In genomic region chr13:30750461-30751303, GRCm38 (mm10) we compare ENCODE assay signal across 8 mouse cellular contexts. TPM values are rescaled to one million over a fixed set of nuclear protein-coding genes. Genes with fewer than 3 reads are reported as not detected.
DNase-seq lines count a peak whose midpoint lies in the region; ATAC-seq and TF ChIP-seq lines count a peak whose summit lies in the region.

No protein-coding gene starts in this region.

- no peak overlapping the region for H3K27ac ChIP-seq in heart, embryonic 13.5 days (replicated peaks)
- H3K27ac ChIP-seq in embryonic facial prominence, embryonic 14.5 days (replicated peaks; ENCODE audit: low read depth, low read length): no peak overlapping the region
- no peak overlapping the region for H3K27ac ChIP-seq in intestine, postnatal 0 days (ENCODE audit: low read depth, low read length)
- H3K27ac ChIP-seq in neural tube, embryonic 13.5 days (replicated peaks): no peak overlapping the region

- H3K9ac ChIP-seq in heart, embryonic 13.5 days: no peak overlapping the region; the same call in 1 of the 2 replicates
- peak overlapping the region; percentile 34; the same call in 1 of the 2 replicates for H3K9ac ChIP-seq in embryonic facial prominence, embryonic 14.5 days (ENCODE audit: low read depth, low read length)
- H3K9ac ChIP-seq in intestine, postnatal 0 days (ENCODE audit: low read depth, low read length): no peak overlapping the region
- peak overlapping the region; percentile 38; the same call in 1 of the 2 replicates for H3K9ac ChIP-seq in neural tube, embryonic 13.5 days

- intact Hi-C loops in heart, postnatal 14 days (cut with DNase I): no loop called here

- TF ChIP-seq CTCF in intestine, postnatal 0 days (IDR thresholded peaks at IDR 0.05; ENCODE audit: low read depth): no peak

- H3K9me3 ChIP-seq in heart, embryonic 13.5 days: no peaks in the 10 kb centered on the region
- no peaks in the 10 kb centered on the region for H3K9me3 ChIP-seq in embryonic facial prominence, embryonic 14.5 days (ENCODE audit: control insufficient read depth, low read length)
- no peaks in the 10 kb centered on the region for H3K9me3 ChIP-seq in intestine, postnatal 0 days (ENCODE audit: control insufficient read depth)
- no peaks in the 10 kb centered on the region for H3K9me3 ChIP-seq in neural tube, embryonic 13.5 days

- 3% methylated on average over 33 of the region's 33 CpGs for WGBS in heart, embryonic 13.5 days
- WGBS in embryonic facial prominence, embryonic 14.5 days: 3% methylated on average over 33 of the region's 33 CpGs
- WGBS in intestine, postnatal 0 days: 5% methylated on average over 33 of the region's 33 CpGs
- WGBS in neural tube, embryonic 13.5 days: 3% methylated on average over 33 of the region's 33 CpGs

- H3K4me1 ChIP-seq in heart, embryonic 13.5 days: peaks cover 23% of the 10 kb centered on the region
- 0 out of 2 replicates have a peak, but pooled peaks cover 12% of the 10 kb centered on the region for H3K4me1 ChIP-seq in embryonic facial prominence, embryonic 14.5 days (ENCODE audit: control insufficient read depth, insufficient read depth, low read length)
- H3K4me1 ChIP-seq in intestine, postnatal 0 days (replicated peaks; ENCODE audit: control insufficient read depth, insufficient read depth, low read length): 0 out of 2 replicates have a peak, but pooled peaks cover 3% of the 10 kb centered on the region
- peaks cover 28% of the 10 kb centered on the region for H3K4me1 ChIP-seq in neural tube, embryonic 13.5 days (replicated peaks)

- H3K4me3 ChIP-seq in heart, embryonic 13.5 days: peak overlapping the region; percentile 55
- H3K4me3 ChIP-seq in embryonic facial prominence, embryonic 14.5 days (ENCODE audit: low read depth, low read length): peak overlapping the region; percentile 37
- peak overlapping the region; percentile 29 for H3K4me3 ChIP-seq in intestine, postnatal 0 days (ENCODE audit: low read depth, low read length)
- peak overlapping the region; percentile 36 for H3K4me3 ChIP-seq in neural tube, embryonic 13.5 days

- H3K27me3 ChIP-seq in heart, embryonic 13.5 days (replicated peaks): peaks cover 90% of the 10 kb centered on the region
- peaks cover 58% of the 10 kb centered on the region for H3K27me3 ChIP-seq in embryonic facial prominence, embryonic 14.5 days (replicated peaks; ENCODE audit: control insufficient read depth, insufficient read depth, low read length)
- peaks cover 53% of the 10 kb centered on the region for H3K27me3 ChIP-seq in intestine, postnatal 0 days (replicated peaks; ENCODE audit: control insufficient read depth, insufficient read depth, low read length)
- peaks cover 72% of the 10 kb centered on the region for H3K27me3 ChIP-seq in neural tube, embryonic 13.5 days

- no peaks in the 10 kb centered on the region for H3K36me3 ChIP-seq in heart, embryonic 13.5 days
- H3K36me3 ChIP-seq in embryonic facial prominence, embryonic 14.5 days (ENCODE audit: control insufficient read depth, insufficient read depth, low read length): no peaks in the 10 kb centered on the region
- H3K36me3 ChIP-seq in intestine, postnatal 0 days (ENCODE audit: control insufficient read depth, insufficient read depth): no peaks in the 10 kb centered on the region
- H3K36me3 ChIP-seq in neural tube, embryonic 13.5 days: no peaks in the 10 kb centered on the region

- no peak for DNase-seq in heart, postnatal 14 days
- DNase-seq in ES-CJ7 (ENCODE audit: low read depth, low spot score): peak; percentile 23
- no peak for DNase-seq in embryonic facial prominence, embryonic 14.5 days (ENCODE audit: low spot score)
- no peak for DNase-seq in layer of hippocampus, adult 8-10 months (ENCODE audit: low spot score in 2 of 2)

- H3K4me2 ChIP-seq in heart, embryonic 13.5 days: peak overlapping the region; percentile 83
- peak overlapping the region; percentile 68 for H3K4me2 ChIP-seq in embryonic facial prominence, embryonic 14.5 days (ENCODE audit: low read depth, low read length)
- peak overlapping the region; percentile 50 for H3K4me2 ChIP-seq in intestine, postnatal 0 days (replicated peaks; ENCODE audit: low read depth)
- H3K4me2 ChIP-seq in neural tube, embryonic 13.5 days: peak overlapping the region; percentile 62

- ATAC-seq in heart, embryonic 13.5 days (ENCODE audit: extremely low read depth, insufficient number of reproducible peaks, low FRiP score, low TSS enrichment): no peak; the same call in 1 of the 2 replicates
- no peak for ATAC-seq in embryonic facial prominence, embryonic 14.5 days (ENCODE audit: low read depth)
- no peak for ATAC-seq in intestine, postnatal 0 days
- ATAC-seq in neural tube, embryonic 13.5 days (ENCODE audit: low read depth): peak; percentile 60
- ATAC-seq in megakaryocyte-erythroid progenitor cell, adult 5-6 weeks (replicated peaks; ENCODE audit: low FRiP score, low TSS enrichment, poor library complexity, severe bottlenecking): no peak

RNA-seq across cellular contexts. Expression of gene Irf4, which starts 1.7 kb away (rescaled TPM):
- 0.05 and 0.18 TPM in 2 replicates for polyA plus RNA-seq in heart, embryonic 13.5 days (2015; fragmentation: Nextera tagmentation; extraction: Ambion mirVana)
- total RNA-seq in heart, postnatal 14 days (2021): 1 to 10 TPM in 1 of 2 experiments, under 1 TPM in 1; 0.88 to 1.4 TPM
- 0.20 and 0.33 TPM in 2 replicates for polyA plus RNA-seq in embryonic facial prominence, embryonic 14.5 days (2014; fragmentation: Nextera tagmentation; extraction: Ambion mirVana)
- polyA plus RNA-seq in intestine, postnatal 0 days (2015; fragmentation: Nextera tagmentation; extraction: Ambion mirVana): 0.05 and 0.12 TPM in 2 replicates
- polyA plus RNA-seq in neural tube, embryonic 13.5 days (2015; fragmentation: Nextera tagmentation; extraction: Ambion mirVana): 0.06 and 0.13 TPM in 2 replicates
- under 1 TPM; 0.17 to 0.18 (median 0.18) TPM for total RNA-seq in layer of hippocampus, adult 8-10 months (2022)
- 0.96 and 1.0 TPM in 2 replicates for total RNA-seq in megakaryocyte-erythroid progenitor cell, adult 5-6 weeks (2014; fragmentation: Nextera tagmentation)
- total RNA-seq in megakaryocyte-erythroid progenitor cell, adult 5-6 weeks (2017): 1.4 TPM in 1 of 2 replicates, not detected in the other

Comparison
In these comparisons a context has a peak if more than half of its experiments do, and no peak if none do; other contexts are left out.
1. H3K9ac ChIP-seq: peak in embryonic facial prominence, embryonic 14.5 days (single experiment) and neural tube, embryonic 13.5 days (single experiment); none in heart, embryonic 13.5 days (single experiment) and intestine, postnatal 0 days (single experiment).
2. Peak in every context shown above with its lines, with median percentiles within 50 percentile points of each other: H3K4me2 ChIP-seq and H3K4me3 ChIP-seq.